Mouse (Mus musculus): ENCODE results near the gene Klf3. TPM values are rescaled to one million over a fixed set of nuclear protein-coding genes. Genes with fewer than 3 reads are reported as not detected.
A peak's percentile ranks its signal among the peaks of the same experiment; 100 is the strongest.

Gene Klf3
- polyA plus RNA-seq, 1 experiment from 2014 or later = 25.3 TPM

DNA sequence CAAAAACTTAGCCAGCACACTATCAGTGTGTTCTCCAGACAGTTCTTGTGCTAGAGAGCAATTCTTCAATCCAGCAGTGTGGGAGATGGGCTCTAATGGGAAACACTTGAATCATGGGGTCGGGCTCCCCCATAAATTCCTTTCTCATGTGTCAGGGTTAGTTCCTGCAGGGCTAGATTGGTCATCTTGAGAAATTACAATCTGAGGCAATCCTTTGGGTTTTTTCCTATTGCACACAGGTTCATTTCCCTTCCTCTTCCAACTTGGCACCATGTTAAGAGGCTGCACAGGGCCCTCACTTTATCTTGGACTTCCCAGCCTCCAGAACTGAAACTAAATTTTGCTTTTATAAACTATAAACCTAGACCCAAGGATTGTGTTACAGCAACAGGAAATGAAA lies 31.0 kb downstream of the Klf3 start:
- Histone ChIP-seq H3K4me1 (ENCODE audit: control insufficient read depth, insufficient read depth, low read length) (no peaks in the 10 kb centered on the region), H3K36me3 (ENCODE audit: control insufficient read depth, insufficient read depth, low read length) (peaks cover 12% of the 10 kb centered on the region; the same call in 1 of the 2 replicates), H3K4me2 (ENCODE audit: low read length) (no peak overlapping the region), H3K4me3 (replicated peaks; ENCODE audit: low read depth, low read length) (no peak overlapping the region), H3K9me3 (ENCODE audit: control insufficient read depth, low read length) (no peaks in the 10 kb centered on the region), H3K9ac (replicated peaks; ENCODE audit: low read length) (no peak overlapping the region), H3K27ac (replicated peaks; ENCODE audit: low read depth, low read length) (no peak overlapping the region), H3K27me3 (ENCODE audit: control insufficient read depth, insufficient read depth, low read length) (no peaks in the 10 kb centered on the region)
- ATAC-seq (ENCODE audit: low FRiP score, low TSS enrichment) (no peak), DNase-seq (no peak)
- WGBS = 89% methylated on average over 1 of the region's 1 CpGs

DNA sequence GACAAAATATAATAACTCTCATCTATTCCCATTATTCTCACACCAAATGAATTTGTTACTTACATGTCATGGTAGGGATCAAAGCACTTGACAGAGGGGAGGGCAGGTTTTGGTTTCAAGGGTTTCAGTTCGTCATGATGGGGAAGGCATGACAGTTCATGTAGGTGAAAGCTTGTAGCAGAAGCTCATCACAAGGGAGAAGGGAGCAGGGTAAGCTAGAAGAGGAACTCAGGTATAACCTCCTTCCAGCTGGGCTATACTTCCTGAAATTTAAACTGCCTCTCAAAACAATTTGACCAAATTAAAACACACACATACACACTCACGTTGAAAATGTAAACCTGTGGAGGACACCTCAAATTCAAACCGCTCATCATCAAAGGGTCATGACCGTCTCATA lies 32.1 kb downstream of the Klf3 start:
- no peaks in the 10 kb centered on the region for H3K27me3 ChIP-seq (ENCODE audit: control insufficient read depth, insufficient read depth, low read length)
- no peak overlapping the region for H3K27ac ChIP-seq (replicated peaks; ENCODE audit: low read depth, low read length)
- 94% methylated on average over 4 of the region's 4 CpGs for WGBS
- H3K4me3 ChIP-seq (replicated peaks; ENCODE audit: low read depth, low read length) = no peak overlapping the region
- H3K4me2 ChIP-seq (ENCODE audit: low read length) = no peak overlapping the region
- H3K4me1 ChIP-seq (ENCODE audit: control insufficient read depth, insufficient read depth, low read length) = no peaks in the 10 kb centered on the region
- DNase-seq = no peak
- H3K9me3 ChIP-seq (ENCODE audit: control insufficient read depth, low read length) = no peaks in the 10 kb centered on the region
- H3K36me3 ChIP-seq (ENCODE audit: control insufficient read depth, insufficient read depth, low read length) = peaks cover 2% of the 10 kb centered on the region; the same call in 1 of the 2 replicates
- no peak overlapping the region for H3K9ac ChIP-seq (replicated peaks; ENCODE audit: low read length)
- ATAC-seq (ENCODE audit: low FRiP score, low TSS enrichment) = no peak

DNA sequence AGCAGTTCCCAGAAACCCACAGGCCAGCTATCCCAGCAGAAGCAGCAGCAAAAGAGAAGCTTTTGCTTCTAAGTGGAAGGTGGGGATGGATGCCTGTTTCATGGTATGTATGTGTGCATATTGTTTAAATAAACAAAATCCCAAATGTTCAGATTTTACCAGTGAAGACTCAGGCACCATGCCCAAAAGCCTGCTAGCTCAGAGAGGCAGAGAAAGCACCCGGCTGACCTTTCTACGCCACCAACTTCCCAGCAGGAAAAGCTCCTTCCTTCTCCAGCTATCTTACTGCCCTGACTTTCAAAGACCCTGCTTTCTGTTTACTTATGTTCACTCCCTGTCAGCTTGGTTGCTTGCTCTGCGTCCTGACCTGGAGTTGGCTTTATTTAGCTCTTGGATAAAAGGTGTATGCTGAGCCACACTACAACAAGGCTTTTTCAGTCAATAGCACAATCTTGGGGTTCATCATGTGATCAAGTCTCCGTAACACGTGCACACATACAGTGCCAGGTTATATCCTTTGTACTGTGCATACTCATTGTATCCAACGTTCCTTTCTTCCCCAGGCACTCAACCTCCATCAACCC lies 35.9 kb downstream of the Klf3 start:
- Histone ChIP-seq H3K4me2 (ENCODE audit: low read length) (no peak overlapping the region), H3K36me3 (ENCODE audit: control insufficient read depth, insufficient read depth, low read length) (no peaks in the 10 kb centered on the region), H3K4me1 (ENCODE audit: control insufficient read depth, insufficient read depth, low read length) (no peaks in the 10 kb centered on the region), H3K27ac (replicated peaks; ENCODE audit: low read depth, low read length) (no peak overlapping the region), H3K9ac (replicated peaks; ENCODE audit: low read length) (no peak overlapping the region), H3K9me3 (ENCODE audit: control insufficient read depth, low read length) (no peaks in the 10 kb centered on the region), H3K4me3 (replicated peaks; ENCODE audit: low read depth, low read length) (no peak overlapping the region), H3K27me3 (ENCODE audit: control insufficient read depth, insufficient read depth, low read length) (no peaks in the 10 kb centered on the region)
- DNase-seq = no peak
- WGBS = 86% methylated on average over 6 of the region's 6 CpGs
- ATAC-seq (ENCODE audit: low FRiP score, low TSS enrichment) = no peak

GRCm38 (mm10) chr5:64840087-64840486 lies 36.9 kb downstream of the Klf3 start:
- no peak overlapping the region for H3K4me2 ChIP-seq (ENCODE audit: low read length)
- no peak for ATAC-seq (ENCODE audit: low FRiP score, low TSS enrichment)
- 73% methylated on average over 1 of the region's 1 CpGs for WGBS

GRCm38 (mm10) chr5:64844622-64845021 lies 41.4 kb downstream of the Klf3 start:
- ATAC-seq (ENCODE audit: low FRiP score, low TSS enrichment) (no peak), DNase-seq (no peak)
- H3K4me3 ChIP-seq (replicated peaks; ENCODE audit: low read depth, low read length) = no peak overlapping the region
- H3K36me3 ChIP-seq (ENCODE audit: control insufficient read depth, insufficient read depth, low read length) = no peaks in the 10 kb centered on the region
- H3K27ac ChIP-seq (replicated peaks; ENCODE audit: low read depth, low read length) = no peak overlapping the region
- no peaks in the 10 kb centered on the region for H3K27me3 ChIP-seq (ENCODE audit: control insufficient read depth, insufficient read depth, low read length)
- no peaks in the 10 kb centered on the region for H3K9me3 ChIP-seq (ENCODE audit: control insufficient read depth, low read length)
- no peak overlapping the region for H3K9ac ChIP-seq (replicated peaks; ENCODE audit: low read length)
- H3K4me2 ChIP-seq (ENCODE audit: low read length) = no peak overlapping the region
- H3K4me1 ChIP-seq (ENCODE audit: control insufficient read depth, insufficient read depth, low read length) = no peaks in the 10 kb centered on the region
- WGBS = 90% methylated on average over 3 of the region's 3 CpGs

More at GRCm38 (mm10) chr5:64840087-64840486, 36.9 kb downstream of the Klf3 start:
- no peak for DNase-seq
- Histone ChIP-seq H3K9me3 (ENCODE audit: control insufficient read depth, low read length) (no peaks in the 10 kb centered on the region), H3K9ac (replicated peaks; ENCODE audit: low read length) (no peak overlapping the region), H3K27me3 (ENCODE audit: control insufficient read depth, insufficient read depth, low read length) (no peaks in the 10 kb centered on the region), H3K4me1 (ENCODE audit: control insufficient read depth, insufficient read depth, low read length) (no peaks in the 10 kb centered on the region), H3K27ac (replicated peaks; ENCODE audit: low read depth, low read length) (no peak overlapping the region), H3K36me3 (ENCODE audit: control insufficient read depth, insufficient read depth, low read length) (no peaks in the 10 kb centered on the region), H3K4me3 (replicated peaks; ENCODE audit: low read depth, low read length) (no peak overlapping the region)

DNA sequence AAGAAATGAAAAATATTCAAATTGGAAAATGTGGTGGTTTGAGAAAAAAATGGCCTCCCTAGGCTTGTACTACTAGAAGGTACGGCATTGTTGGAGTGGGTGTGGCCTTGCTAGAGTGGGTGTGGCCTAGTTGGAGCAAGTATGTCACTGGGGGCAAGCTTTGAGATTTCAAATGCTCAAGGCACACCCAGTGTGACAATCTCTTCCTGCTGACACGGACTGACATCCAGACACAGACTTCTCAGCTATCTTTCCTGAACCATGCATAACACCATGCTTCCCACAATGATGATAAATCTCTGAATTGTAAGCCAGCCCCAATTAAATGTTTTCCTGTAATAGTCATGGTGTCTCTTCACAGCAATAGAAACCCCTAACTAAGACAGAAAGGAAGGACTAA lies 44.1 kb downstream of the Klf3 start:
- Histone ChIP-seq H3K27ac (replicated peaks; ENCODE audit: low read depth, low read length) (no peak overlapping the region), H3K4me3 (replicated peaks; ENCODE audit: low read depth, low read length) (no peak overlapping the region), H3K9ac (replicated peaks; ENCODE audit: low read length) (no peak overlapping the region), H3K36me3 (ENCODE audit: control insufficient read depth, insufficient read depth, low read length) (no peaks in the 10 kb centered on the region), H3K9me3 (ENCODE audit: control insufficient read depth, low read length) (no peaks in the 10 kb centered on the region), H3K27me3 (ENCODE audit: control insufficient read depth, insufficient read depth, low read length) (no peaks in the 10 kb centered on the region), H3K4me1 (ENCODE audit: control insufficient read depth, insufficient read depth, low read length) (no peaks in the 10 kb centered on the region), H3K4me2 (ENCODE audit: low read length) (no peak overlapping the region)
- ATAC-seq (ENCODE audit: low FRiP score, low TSS enrichment) (no peak), DNase-seq (no peak)
- 83% methylated on average over 2 of the region's 2 CpGs for WGBS

- no peaks in the 10 kb centered on the region for H3K4me1 ChIP-seq (ENCODE audit: control insufficient read depth, insufficient read depth, low read length)
- no peak overlapping the region for H3K4me3 ChIP-seq (replicated peaks; ENCODE audit: low read depth, low read length)
- ATAC-seq (ENCODE audit: low FRiP score, low TSS enrichment) (no peak), DNase-seq (no peak)
- peaks cover 2% of the 10 kb centered on the region; the same call in 1 of the 2 replicates for H3K9me3 ChIP-seq (ENCODE audit: control insufficient read depth, low read length)
- WGBS = 87% methylated on average over 7 of the region's 7 CpGs
- H3K4me2 ChIP-seq (ENCODE audit: low read length) = no peak overlapping the region
- no peak overlapping the region for H3K27ac ChIP-seq (replicated peaks; ENCODE audit: low read depth, low read length)
- H3K36me3 ChIP-seq (ENCODE audit: control insufficient read depth, insufficient read depth, low read length) = no peaks in the 10 kb centered on the region
- H3K27me3 ChIP-seq (ENCODE audit: control insufficient read depth, insufficient read depth, low read length) = no peaks in the 10 kb centered on the region
- no peak overlapping the region for H3K9ac ChIP-seq (replicated peaks; ENCODE audit: low read length)
Measured at GRCm38 (mm10) chr5:64849892-64850291, 46.7 kb downstream of the Klf3 start.

- H3K4me2 ChIP-seq (ENCODE audit: low read length) = no peak overlapping the region
- DNase-seq = peak; percentile 40
Measured at GRCm38 (mm10) chr5:64852656-64853398, 49.6 kb downstream of the Klf3 start.

DNA sequence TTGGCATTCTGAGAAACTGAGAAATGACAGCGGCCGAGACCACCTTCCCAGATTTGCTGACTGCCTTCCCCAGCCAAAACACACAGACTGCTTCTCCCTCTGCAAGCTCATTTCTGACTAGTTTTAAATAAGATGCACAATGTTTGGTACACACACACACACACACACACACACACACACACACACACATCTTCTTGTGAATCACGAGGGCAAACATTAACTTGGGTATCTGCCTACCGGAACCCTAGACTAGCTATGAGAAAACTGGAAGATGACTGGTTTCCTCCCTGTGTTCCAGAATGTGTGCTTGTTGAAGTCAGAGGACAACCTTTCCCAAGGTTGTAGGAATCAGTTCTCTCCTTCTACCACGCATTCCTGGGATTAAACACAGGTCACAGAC lies 50.2 kb downstream of the Klf3 start:
- Histone ChIP-seq H3K27me3 (ENCODE audit: control insufficient read depth, insufficient read depth, low read length) (no peaks in the 10 kb centered on the region), H3K9ac (replicated peaks; ENCODE audit: low read length) (no peak overlapping the region), H3K4me2 (ENCODE audit: low read length) (no peak overlapping the region), H3K4me1 (ENCODE audit: control insufficient read depth, insufficient read depth, low read length) (no peaks in the 10 kb centered on the region), H3K4me3 (replicated peaks; ENCODE audit: low read depth, low read length) (no peak overlapping the region), H3K9me3 (ENCODE audit: control insufficient read depth, low read length) (peaks cover 10% of the 10 kb centered on the region; the same call in 1 of the 2 replicates), H3K36me3 (ENCODE audit: control insufficient read depth, insufficient read depth, low read length) (no peaks in the 10 kb centered on the region), H3K27ac (replicated peaks; ENCODE audit: low read depth, low read length) (no peak overlapping the region)
- no peak for DNase-seq
- ATAC-seq (ENCODE audit: low FRiP score, low TSS enrichment) = no peak
- WGBS = 94% methylated on average over 5 of the region's 5 CpGs

More at GRCm38 (mm10) chr5:64852656-64853398, 49.6 kb downstream of the Klf3 start:
- H3K9ac ChIP-seq (replicated peaks; ENCODE audit: low read length) = no peak overlapping the region
- 67% methylated on average over 5 of the region's 5 CpGs for WGBS
- no peaks in the 10 kb centered on the region for H3K27me3 ChIP-seq (ENCODE audit: control insufficient read depth, insufficient read depth, low read length)
- H3K4me3 ChIP-seq (replicated peaks; ENCODE audit: low read depth, low read length) = no peak overlapping the region
- peaks cover 10% of the 10 kb centered on the region; the same call in 1 of the 2 replicates for H3K9me3 ChIP-seq (ENCODE audit: control insufficient read depth, low read length)
- H3K27ac ChIP-seq (replicated peaks; ENCODE audit: low read depth, low read length) = no peak overlapping the region
- H3K4me1 ChIP-seq (ENCODE audit: control insufficient read depth, insufficient read depth, low read length) = no peaks in the 10 kb centered on the region
- no peaks in the 10 kb centered on the region for H3K36me3 ChIP-seq (ENCODE audit: control insufficient read depth, insufficient read depth, low read length)
- no peak for ATAC-seq (ENCODE audit: low FRiP score, low TSS enrichment)

Measured in midbrain, embryonic 14.5 days (tissue).